Mouse (Mus musculus) thymus, postnatal 36 days (tissue): ENCODE data around the gene Gsta1.
"Not testable (repeated sequence)": the region's sequence is repeated elsewhere in the genome, so short reads cannot be mapped to it uniquely, and the experiment has no call there.

ENCODE experiments used
- DNase-seq, 2 experiments: peaks; one replicate each; pipeline ENCODE4 v3.0.0; 2022; ENCODE audit warnings: mixed read lengths in 2 of 2

The Gsta1 gene

DNA sequence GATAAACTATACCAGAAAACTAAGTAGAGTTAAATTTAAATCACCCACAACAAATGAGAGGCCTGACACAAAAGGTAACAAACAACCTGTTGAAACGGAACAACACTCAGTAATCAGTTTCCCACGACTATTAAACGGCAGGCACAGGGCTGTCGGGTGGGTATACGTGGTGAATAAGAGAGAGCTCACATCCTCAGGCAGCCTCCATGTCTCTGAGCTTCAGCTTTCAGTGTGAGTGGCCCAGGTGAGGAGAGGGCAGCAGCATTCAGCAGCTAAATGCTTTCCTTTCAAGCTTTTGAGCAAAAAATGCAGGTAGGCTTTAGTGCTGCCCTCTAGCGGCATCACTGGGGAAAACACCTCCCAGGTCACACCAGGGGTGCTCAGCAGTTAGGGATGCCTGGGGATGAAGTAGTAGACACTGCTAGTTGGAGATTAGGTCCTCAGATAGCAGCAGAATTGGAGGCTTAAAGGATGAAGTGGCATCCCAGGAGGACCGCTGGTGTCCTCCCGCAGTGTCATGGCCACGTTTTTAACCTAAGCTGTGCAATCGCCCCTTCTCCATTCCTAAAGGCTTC, 2.8 kb downstream of the Gsta1 start:
- DNase-seq, result not testable (repeated sequence)

DNA sequence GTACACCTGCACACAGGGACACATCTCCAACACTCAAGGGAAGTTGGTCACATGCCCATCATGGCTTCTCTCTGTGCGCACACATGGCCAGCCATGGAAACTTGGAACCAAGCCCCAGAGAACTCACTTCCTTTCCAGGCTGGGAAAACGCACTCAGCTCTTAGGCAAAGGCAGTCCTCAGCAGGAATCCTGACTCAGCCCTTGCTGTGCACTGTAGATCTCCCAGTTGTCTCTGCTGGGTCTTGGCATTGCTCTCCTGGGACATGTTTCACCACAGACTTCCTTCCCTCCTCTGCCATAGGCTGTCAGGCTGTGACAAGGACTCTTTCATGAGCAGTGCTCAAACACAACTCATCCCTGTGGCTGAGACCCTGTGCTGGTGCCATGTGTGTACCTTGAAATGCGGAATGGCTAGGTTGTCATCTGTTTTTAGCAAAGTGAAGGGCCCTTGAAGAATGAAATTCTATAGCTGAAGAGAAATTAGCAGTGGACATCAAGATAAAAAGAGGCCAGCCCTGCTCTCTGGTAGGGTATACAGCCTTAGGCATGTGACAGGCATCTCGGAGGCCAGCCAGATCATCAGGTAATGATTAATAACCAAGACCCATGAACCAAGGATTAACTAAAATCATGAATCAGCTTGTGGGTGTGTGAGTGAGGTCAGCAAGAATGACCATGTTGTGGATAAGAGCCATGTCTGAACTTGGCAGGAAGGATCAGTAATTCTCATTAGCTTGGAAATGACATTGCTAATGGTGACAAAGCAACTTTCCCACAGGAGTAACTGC, 25.4 kb downstream of the Gsta1 start:
- not testable (repeated sequence) for DNase-seq

DNA sequence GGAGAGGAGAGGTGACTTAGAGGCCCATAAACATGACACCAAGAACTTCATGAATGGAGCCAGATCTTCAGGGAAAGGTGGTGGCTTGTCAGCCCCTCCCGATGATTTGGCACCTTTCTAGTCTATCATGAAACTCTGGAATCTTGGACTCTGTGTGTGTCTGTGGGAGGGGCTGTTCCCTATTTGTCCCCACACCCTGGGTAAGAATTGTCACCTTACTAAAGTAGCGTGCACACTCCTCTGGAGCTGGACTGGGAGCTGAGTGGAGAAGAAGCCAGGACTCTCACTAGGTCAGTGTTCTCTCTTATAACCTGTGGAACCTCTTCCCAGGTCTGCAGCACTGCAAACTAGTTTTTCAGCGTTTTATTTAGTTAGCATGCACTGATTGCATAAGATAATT, 26.5 kb downstream of the Gsta1 start, which contains the start of gene Gm3776:
Gene Gm3776, plus strand, starts transcription at position 216 of the 400 bp plus-strand sequence.
- not testable (repeated sequence) for DNase-seq

GRCm38 (mm10) chr9:78259688-78260087, 29.2 kb downstream of the Gsta1 start:
- DNase-seq, result peak; percentile 39 to 48

- not testable (repeated sequence) for DNase-seq
These were observed 40.5 kb downstream of the Gsta1 start for GRCm38 (mm10) chr9:78270945-78271344.

- DNase-seq, result not testable (repeated sequence)
These were observed 51.7 kb downstream of the Gsta1 start for GRCm38 (mm10) chr9:78282002-78282711.

- DNase-seq, result not testable (repeated sequence)
These were observed 58.6 kb downstream of the Gsta1 start for GRCm38 (mm10) chr9:78289063-78289462.

GRCm38 (mm10) chr9:78289723-78290122, 59.3 kb downstream of the Gsta1 start, which contains the start of gene Gm10639:
Gene Gm10639 (plus strand): TSS chr9:78289923.
- not testable (repeated sequence) for DNase-seq
